Mouse (Mus musculus): ENCODE measurements around the gene Dnajc19.

Gene Dnajc19

DNA sequence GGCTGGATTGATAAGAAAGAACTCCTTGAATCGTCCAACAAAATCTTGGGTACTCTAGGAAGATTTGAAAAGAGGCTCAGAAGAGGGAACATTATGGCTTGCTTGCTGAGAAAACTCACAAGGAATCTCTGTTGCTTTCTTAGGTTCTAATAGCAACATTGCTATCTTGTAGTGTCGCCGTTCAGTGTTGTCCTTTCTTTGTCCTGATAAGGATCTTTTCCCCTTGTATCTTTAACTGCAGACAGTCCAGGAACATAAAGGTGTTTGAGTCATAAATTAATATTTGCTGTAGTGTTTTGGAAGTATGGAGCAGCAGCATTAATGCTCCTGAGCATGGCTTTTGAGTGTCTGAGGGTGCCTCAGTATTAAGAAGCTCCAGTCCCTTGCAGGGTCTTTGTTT is 50.5 kb downstream of the Dnajc19 start:
- no peak for DNase-seq (ENCODE audit: low spot score in 2 of 2)

DNA sequence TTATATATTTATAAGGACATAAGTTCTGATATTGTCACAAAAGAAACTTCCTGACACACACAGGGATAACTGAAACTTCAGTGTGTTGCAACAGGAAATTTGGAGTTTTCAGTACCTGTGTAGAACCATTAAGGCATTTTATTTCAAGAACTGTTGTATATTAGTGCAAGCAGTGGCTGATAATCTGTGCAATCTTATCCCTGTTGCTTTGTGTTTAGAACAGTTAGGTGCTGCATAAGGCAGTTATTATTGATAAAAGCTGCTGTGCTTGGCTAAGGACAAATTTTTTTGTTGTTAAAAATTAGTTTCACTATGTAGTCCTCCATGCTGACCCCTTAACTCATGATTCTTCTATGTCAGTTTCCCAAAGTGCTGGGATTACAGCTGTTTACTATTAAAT is 52.2 kb downstream of the Dnajc19 start:
- no peak for DNase-seq (ENCODE audit: low spot score in 2 of 2)

DNA sequence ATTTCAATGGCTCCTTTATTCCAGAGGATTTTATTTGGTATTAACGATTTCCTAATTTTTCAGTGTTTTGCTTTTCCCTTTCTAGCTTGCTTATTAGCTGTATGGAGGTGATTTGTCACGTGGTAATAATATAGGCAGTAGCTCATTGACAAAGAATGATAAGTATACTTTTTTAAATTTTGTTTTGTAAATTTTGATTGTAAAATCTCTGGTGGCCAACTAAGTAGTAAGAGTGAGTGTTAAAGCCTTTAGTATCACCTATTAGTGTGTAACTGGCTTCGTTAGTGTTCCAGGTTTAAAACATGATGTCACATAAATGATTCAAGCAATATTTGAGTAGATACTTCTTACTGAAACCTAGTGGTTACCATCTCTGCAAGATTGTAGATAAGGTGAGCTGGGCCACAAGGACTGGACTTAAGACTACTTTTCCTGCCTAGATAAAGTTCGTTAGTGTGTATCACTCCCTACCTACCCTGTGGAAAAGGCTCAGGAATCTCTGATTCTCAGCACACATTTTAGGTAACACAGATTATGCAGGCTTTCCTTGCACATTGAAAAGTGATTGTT is 59.8 kb downstream of the Dnajc19 start:
- DNase-seq (ENCODE audit: low spot score in 2 of 2), result no peak

DNA sequence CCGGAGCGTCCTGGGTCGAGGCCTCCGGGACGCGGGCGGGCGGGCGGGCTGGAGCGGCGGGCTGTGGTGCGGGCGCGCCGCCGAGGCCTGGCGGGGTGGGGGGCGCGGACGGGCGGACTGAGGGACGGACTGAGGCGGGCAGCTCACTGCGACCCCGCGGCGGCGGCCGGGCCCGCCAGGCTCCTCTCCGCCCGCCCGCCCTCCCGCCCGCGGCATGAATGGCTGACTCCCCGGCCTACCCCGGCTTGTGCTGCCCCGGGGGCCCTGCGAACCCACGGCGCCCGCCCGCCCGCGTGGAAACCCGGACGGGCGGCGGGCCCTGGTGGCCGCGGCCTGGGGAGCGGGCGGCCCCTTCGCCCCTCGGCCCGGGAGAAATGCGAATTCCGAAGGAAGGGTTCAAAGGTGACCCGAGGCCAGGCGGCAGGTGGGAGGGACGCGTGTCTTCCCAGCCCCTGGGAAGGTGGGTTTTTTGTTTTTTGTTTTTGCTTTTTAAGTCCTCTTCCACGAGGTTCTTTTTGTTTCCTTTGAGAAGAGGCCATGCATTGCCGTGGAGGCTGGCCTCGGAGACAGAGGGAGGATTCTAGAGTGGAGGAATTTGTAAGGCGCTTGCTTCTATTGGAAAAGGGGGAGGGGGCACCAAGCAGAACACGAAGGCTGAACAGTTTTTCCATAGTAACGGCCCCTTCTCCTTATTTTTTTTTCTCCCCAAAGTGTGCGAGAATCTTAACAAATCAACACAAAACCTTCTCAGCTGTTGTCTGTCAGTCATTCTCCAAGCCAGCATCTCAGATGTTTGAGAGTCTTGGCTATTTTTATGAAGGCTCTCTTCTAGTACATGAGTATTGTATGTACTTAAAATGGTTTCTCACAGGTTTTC is 60.5 kb downstream of the Dnajc19 start:
- peak in 1 of 2 experiments; percentile 25 for DNase-seq (ENCODE audit: low spot score in 2 of 2)

DNA sequence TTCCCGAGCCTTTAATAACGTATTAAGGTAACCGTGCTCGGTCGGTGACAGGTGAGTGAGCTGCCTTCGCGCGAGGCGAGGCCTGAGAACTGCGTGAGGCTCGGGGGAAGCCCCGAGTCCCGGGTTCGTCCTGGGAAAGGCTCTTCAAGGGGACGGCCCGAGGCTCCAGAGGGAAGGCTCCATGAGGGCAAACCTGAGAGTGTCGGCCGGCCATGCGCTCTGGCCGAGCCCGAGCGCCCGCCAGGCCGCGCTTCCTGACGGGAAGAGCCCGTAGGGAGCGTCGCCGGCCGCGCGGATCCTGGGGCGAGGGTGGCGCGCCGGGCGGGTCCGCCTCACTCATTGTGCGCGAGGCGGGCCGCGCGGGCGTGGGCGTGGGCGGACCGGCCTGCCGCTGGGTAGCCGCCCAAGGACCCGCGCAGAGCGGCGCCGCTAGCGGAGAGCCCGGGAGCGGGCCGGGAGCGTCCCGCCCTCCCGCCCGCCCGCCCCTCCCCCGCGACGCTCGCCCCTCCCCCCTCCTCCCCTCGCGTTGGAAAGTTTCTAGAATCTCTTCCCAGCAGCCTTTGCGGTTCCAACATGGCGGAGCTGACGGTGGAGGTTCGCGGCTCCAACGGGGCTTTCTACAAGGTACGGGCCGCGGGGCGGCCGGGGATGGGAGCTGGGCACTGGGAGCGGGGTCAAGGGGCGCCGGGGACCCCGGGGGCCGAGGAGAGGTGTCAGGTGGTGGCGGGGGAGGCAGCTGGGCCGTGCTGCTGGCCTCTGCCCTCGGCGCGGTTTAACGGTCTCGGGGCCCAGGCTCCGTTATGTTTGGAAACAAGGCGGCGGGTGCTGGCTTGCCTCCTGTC is 61.4 kb downstream of the Dnajc19 start, which contains the start of gene Fxr1:
TSS of gene Fxr1 (plus strand) at position 404 of the 842 bp plus-strand sequence.
- DNase-seq (ENCODE audit: low spot score in 2 of 2), result peak; percentile 70 to 81

DNA sequence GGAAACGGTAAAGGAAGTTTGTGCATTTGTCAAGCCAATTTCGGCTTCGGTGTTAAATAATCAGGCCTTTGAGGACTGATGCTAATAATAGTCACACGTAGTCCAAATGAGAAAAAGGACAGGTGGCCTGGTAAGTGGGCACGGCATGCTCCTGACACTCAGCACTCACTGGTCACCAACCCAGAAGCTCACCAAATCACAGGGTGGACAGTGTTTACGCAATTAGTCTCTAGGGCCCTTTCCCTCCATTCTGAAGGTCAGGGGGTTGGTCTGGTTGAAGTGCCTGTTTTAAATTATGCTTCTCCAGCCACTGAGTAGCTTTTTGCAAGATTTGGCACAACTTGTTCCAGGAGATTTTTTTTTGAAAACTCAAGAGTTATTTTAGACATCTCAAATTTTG is 72.9 kb downstream of the Dnajc19 start:
- DNase-seq (ENCODE audit: low spot score in 2 of 2), result no peak

DNA sequence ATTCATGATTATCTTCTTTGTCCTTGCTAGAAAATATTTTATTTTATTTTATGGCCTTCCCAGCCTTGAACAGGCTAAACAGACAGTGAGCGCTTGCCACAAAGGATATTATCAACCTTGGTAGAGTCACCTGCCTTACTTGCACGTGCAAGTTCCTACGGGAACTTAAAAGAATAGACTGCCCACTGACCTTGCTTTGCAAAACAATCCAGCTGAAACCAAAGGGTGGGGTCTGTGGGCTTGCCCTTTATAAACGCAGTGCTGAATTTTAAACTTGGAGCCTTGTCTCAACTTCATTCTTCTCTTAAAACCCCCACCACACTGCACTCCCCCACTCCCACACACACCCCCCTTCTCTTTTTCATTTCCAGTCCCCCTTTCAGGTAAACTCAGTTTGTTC is 73.5 kb downstream of the Dnajc19 start:
- no peak for DNase-seq (ENCODE audit: low spot score in 2 of 2)

DNA sequence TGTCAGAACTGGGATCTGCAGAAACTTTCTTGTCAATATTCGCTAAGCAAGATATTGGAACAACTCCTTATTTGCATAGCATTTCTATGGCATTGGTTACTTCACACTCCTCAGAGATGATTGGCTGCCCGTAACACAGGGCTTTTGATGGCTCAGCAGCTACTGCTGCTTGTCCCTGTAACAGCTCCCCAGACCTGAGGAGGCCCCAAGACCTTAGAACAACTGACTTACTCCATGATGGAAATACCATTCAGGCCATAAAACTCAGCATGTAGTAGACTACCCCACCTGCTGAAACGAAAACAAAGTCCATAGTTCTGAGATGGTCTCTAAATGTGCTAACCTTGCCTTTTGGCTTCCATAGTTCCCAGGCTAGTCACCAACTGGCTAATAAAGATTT is 74.3 kb downstream of the Dnajc19 start:
- DNase-seq (ENCODE audit: low spot score in 2 of 2), result no peak

DNA sequence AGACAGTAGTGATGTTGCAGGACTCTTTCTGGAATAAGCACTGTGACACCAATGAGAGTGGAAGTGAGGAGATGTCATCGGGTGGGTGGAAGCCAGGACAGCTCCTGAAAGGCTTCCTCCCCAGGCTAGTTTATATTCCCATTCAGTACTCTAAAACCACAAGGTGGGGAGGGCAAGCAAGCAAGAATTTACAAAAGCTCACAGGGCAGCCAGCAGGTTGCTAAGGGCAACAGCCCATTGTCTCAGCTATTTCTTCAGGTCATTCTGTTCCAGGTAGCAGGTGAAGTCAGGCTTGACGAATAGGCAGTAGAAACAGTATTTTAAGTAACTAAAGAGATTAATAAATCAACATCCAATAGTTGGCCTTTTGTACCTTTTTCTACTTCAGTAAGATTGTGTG is 74.8 kb downstream of the Dnajc19 start:
- no peak for DNase-seq (ENCODE audit: low spot score in 2 of 2)

Measured in frontal cortex, postnatal 10 days (tissue).